Mouse (Mus musculus) ES-E14 (cell line): Measurements from ENCODE around the gene Rpl18a. TPM values are rescaled to one million over a fixed set of nuclear protein-coding genes. Genes with fewer than 3 reads are reported as not detected.
A peak's percentile ranks its signal among the peaks of the same experiment; 100 is the strongest.

Experiments used
- DNase-seq: peaks from one replicate; pipeline ENCODE4 v3.0.0-alpha.2; 2013; ENCODE audit warnings: low read depth, low spot score
- H3K27ac ChIP-seq: 2 replicates; pipeline ENCODE4 v1.5.1; 2012; ENCODE audit warnings: low read depth, mild to moderate bottlenecking, low read length, moderate library complexity, mixed read lengths; ENCODE audit not compliant: poor library complexity, insufficient read depth, severe bottlenecking
- H3K36me3 ChIP-seq: 2 replicates; pipeline ENCODE4 v1.6.1; 2012; ENCODE audit warnings: mild to moderate bottlenecking, low read length, moderate library complexity, mixed read lengths; ENCODE audit not compliant: control insufficient read depth, poor library complexity, insufficient read depth, severe bottlenecking
- H3K4me1 ChIP-seq, 2 experiments: fragments of 150-350 bp in 1 of 2; sonication (generic) in 1 of 2; 2 replicates each; pipeline ENCODE4 v1.6.1; 2012; ENCODE audit warnings: low read length in 2 of 2, mild to moderate bottlenecking in 1 of 2, mixed read lengths in 1 of 2; ENCODE audit not compliant: control insufficient read depth in 2 of 2, insufficient read depth in 2 of 2, poor library complexity in 1 of 2
- H3K4me3 ChIP-seq, 2 experiments: fragments of 150-350 bp in 1 of 2; sonication (generic) in 1 of 2; 2 replicates each; pipeline ENCODE4 v1.5.1; 2012; ENCODE audit warnings: low read length in 2 of 2, low read depth in 1 of 2, mild to moderate bottlenecking in 1 of 2, mixed read lengths in 1 of 2; ENCODE audit not compliant: insufficient read depth in 1 of 2, poor library complexity in 1 of 2, severe bottlenecking in 1 of 2
- H3K9ac ChIP-seq: 2 replicates; pipeline ENCODE4 v1.6.1; 2012; ENCODE audit warnings: low read depth, mild to moderate bottlenecking, low read length, mixed read lengths; ENCODE audit not compliant: poor library complexity, insufficient read depth, severe bottlenecking
- H3K9me3 ChIP-seq: fragments of 150-350 bp; sonication (generic); 2 replicates; pipeline ENCODE4 v1.6.1; 2012; ENCODE audit warnings: low read depth, mild to moderate bottlenecking, low read length; ENCODE audit not compliant: control insufficient read depth, insufficient read depth
- CHD2 ChIP-seq: IDR thresholded peaks from 2 replicates; pipeline ENCODE4 v1.6.1; 2014; ENCODE audit warnings: mild to moderate bottlenecking, low read depth, low read length, inconsistent platforms
- HCFC1 ChIP-seq: IDR thresholded peaks from 2 replicates; pipeline ENCODE4 v1.6.1; 2012; ENCODE audit warnings: low read length, inconsistent platforms, borderline replicate concordance; ENCODE audit not compliant: insufficient read depth
- MAFK ChIP-seq: IDR thresholded peaks from 2 replicates; pipeline ENCODE4 v1.6.1; 2014; ENCODE audit warnings: mild to moderate bottlenecking, low read depth, low read length, inconsistent platforms; ENCODE audit not compliant: insufficient read depth
- ZC3H11A ChIP-seq: IDR thresholded peaks from 2 replicates; pipeline ENCODE4 v1.6.1; 2012; ENCODE audit warnings: low read depth, mild to moderate bottlenecking, inconsistent platforms, low read length, borderline replicate concordance
- ZNF384 ChIP-seq: IDR thresholded peaks from 2 replicates; pipeline ENCODE4 v1.6.1; 2012; ENCODE audit warnings: low read depth, low read length, inconsistent platforms
- in situ Hi-C, 2 experiments: fragments of 600-800 bp; cut with MboI; formaldehyde crosslinking; loops; one replicate each; pipeline ENCODE4 v1.15.1; 2025; ENCODE audit warnings: low sequenced_read_pairs in 2 of 2, inconsistent platforms in 1 of 2; ENCODE audit not compliant: unreplicated experiment in 2 of 2
- total RNA-seq: library from RNA; depleted of rRNA; stranded (reverse); fragments of 300-350 nt; gene quantifications from 2 replicates; pipeline ENCODE4 v1.2.3, GENCODE M21; 2012; rRNA removed

Gene Rpl18a
- 2,806 and 2,972 TPM in 2 replicates for total RNA-seq

- no peaks in the 10 kb centered on the region for H3K9me3 ChIP-seq
- in situ Hi-C loops: no loop called here
- H3K27ac ChIP-seq: peak within 1 kb of the TSS; percentile 96
- peaks cover 30% of the 10 kb centered on the region for H3K36me3 ChIP-seq
- H3K4me3 ChIP-seq: peak within 1 kb of the TSS; percentile 82 to 98
- peak; percentile 97 for DNase-seq
- TF ChIP-seq ZNF384 (no peak), CHD2 (peak; percentile 84), ZC3H11A (no peak), HCFC1 (peak; percentile 88), MAFK (no peak)
- peaks cover 0 to 11% of the 10 kb centered on the region in 2 experiments; a peak in 1 of 4 replicates for H3K4me1 ChIP-seq
- H3K9ac ChIP-seq: peak within 1 kb of the TSS; percentile 100
These were observed at the start of gene Rpl18a for GRCm38 (mm10) chr8:70897021-70897680. Rpl18a (minus strand) TSS chr8:70897412.

- Histone ChIP-seq H3K4me3 (no peak overlapping the region), H3K9ac (no peak overlapping the region)
- no peak for TF ChIP-seq HCFC1
- no peak for TF ChIP-seq ZNF384
- no peak for TF ChIP-seq MAFK
- no peak for TF ChIP-seq CHD2
- TF ChIP-seq ZC3H11A: no peak
These were observed 46.0 kb upstream of the Rpl18a start for GRCm38 (mm10) chr8:70943187-70943586.

GRCm38 (mm10) chr8:70941478-70941877 is 44.3 kb upstream of the Rpl18a start:
- DNase-seq: no peak
- in situ Hi-C loops: no loop called here

More at GRCm38 (mm10) chr8:70943187-70943586, 46.0 kb upstream of the Rpl18a start:
- Histone ChIP-seq H3K4me1 (no peaks in the 10 kb centered on the region), H3K9me3 (no peaks in the 10 kb centered on the region), H3K27ac (no peak overlapping the region), H3K36me3 (no peaks in the 10 kb centered on the region)
- in situ Hi-C loops: no loop called here
- DNase-seq: no peak

GRCm38 (mm10) chr8:70937200-70937599 is 40.0 kb upstream of the Rpl18a start:
- Histone ChIP-seq H3K4me1 (no peaks in the 10 kb centered on the region), H3K4me3 (no peak overlapping the region), H3K9ac (no peak overlapping the region), H3K9me3 (no peaks in the 10 kb centered on the region), H3K27ac (no peak overlapping the region), H3K36me3 (no peaks in the 10 kb centered on the region)
- in situ Hi-C loops: no loop called here
- no peak for DNase-seq
- TF ChIP-seq CHD2: no peak
- TF ChIP-seq MAFK: no peak
- no peak for TF ChIP-seq ZC3H11A
- TF ChIP-seq ZNF384: no peak
- no peak for TF ChIP-seq HCFC1

More at GRCm38 (mm10) chr8:70941478-70941877, 44.3 kb upstream of the Rpl18a start:
- peak; percentile 22; the same call in 1 of the 2 replicates for TF ChIP-seq ZC3H11A
- TF ChIP-seq MAFK: no peak
- no peak overlapping the region for H3K9ac ChIP-seq
- no peaks in the 10 kb centered on the region for H3K36me3 ChIP-seq
- H3K9me3 ChIP-seq: no peaks in the 10 kb centered on the region
- no peak overlapping the region for H3K27ac ChIP-seq
- H3K4me3 ChIP-seq: no peak overlapping the region
- no peaks in the 10 kb centered on the region for H3K4me1 ChIP-seq

GRCm38 (mm10) chr8:70934786-70935185 is 37.6 kb upstream of the Rpl18a start:
- H3K27ac ChIP-seq: no peak overlapping the region
- H3K36me3 ChIP-seq: no peaks in the 10 kb centered on the region
- no peaks in the 10 kb centered on the region for H3K9me3 ChIP-seq
- no peak overlapping the region for H3K4me3 ChIP-seq
- DNase-seq: no peak
- H3K9ac ChIP-seq: no peak overlapping the region
- TF ChIP-seq ZNF384 (no peak), CHD2 (no peak), ZC3H11A (no peak), MAFK (no peak), HCFC1 (no peak)
- H3K4me1 ChIP-seq: no peaks in the 10 kb centered on the region
- in situ Hi-C loops: no loop called here
